Mouse (Mus musculus): ENCODE measurements at regions not wholly inside any gene's neighbourhood (a gene's known extent, or its start where the extent isn't known, plus 50 kb on each side); places are given as distances from the start of the nearest gene placed in this dataset.

- TF ChIP-seq CTCF (IDR thresholded peaks at IDR 0.05; ENCODE audit: control insufficient read depth, insufficient read depth, insufficient replicate concordance, low read depth, low read length) (no peak), POLR2A (IDR thresholded peaks at IDR 0.05; ENCODE audit: control insufficient read depth, low read depth, low read length) (no peak)
These were observed 131.2 kb upstream of the Osr1 start for GRCm38 (mm10) chr12:9438575-9439161.
